Mouse (Mus musculus): ENCODE results near the gene Chst11. TPM values are rescaled to one million over a fixed set of nuclear protein-coding genes. Genes with fewer than 3 reads are reported as not detected.
A peak's percentile ranks its signal among the peaks of the same experiment; 100 is the strongest.

Chst11 gene
- polyA plus RNA-seq, 1 experiment from 2014 or later = 2.0 TPM

DNA sequence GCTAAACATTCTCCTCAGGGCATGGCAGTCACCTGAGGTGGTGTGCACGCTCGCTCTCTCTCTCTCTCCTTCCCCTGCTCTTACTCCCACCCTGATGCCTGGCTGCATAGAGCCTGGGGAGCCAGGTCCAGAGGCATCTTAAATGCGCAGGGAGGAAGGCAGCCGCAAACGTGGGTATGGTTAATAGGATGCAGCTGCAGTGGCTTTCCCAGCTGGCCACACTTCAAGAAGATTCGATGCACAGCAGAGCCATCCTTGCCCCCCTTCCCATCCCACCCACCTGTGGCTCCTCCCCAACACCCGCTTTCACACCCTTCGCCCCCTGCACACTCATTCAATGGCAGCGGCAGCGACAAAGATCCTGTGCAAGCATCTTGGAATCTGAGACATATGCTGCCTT, 95.6 kb downstream of the Chst11 start:
- no peak for ATAC-seq (replicated peaks; ENCODE audit: insufficient number of reproducible peaks, insufficient read depth, low FRiP score, low read depth)
- no peak overlapping the region for H3K9ac ChIP-seq
- peak overlapping the region; percentile 6; the same call in 1 of the 2 replicates for H3K4me2 ChIP-seq
- no peaks in the 10 kb centered on the region for H3K36me3 ChIP-seq
- H3K27me3 ChIP-seq = no peaks in the 10 kb centered on the region
- H3K4me3 ChIP-seq = no peak overlapping the region
- WGBS = 61% methylated on average over 10 of the region's 10 CpGs
- peaks cover 65% of the 10 kb centered on the region for H3K4me1 ChIP-seq (replicated peaks)
- peak overlapping the region; percentile 81 for H3K27ac ChIP-seq
- no peaks in the 10 kb centered on the region for H3K9me3 ChIP-seq (replicated peaks)

DNA sequence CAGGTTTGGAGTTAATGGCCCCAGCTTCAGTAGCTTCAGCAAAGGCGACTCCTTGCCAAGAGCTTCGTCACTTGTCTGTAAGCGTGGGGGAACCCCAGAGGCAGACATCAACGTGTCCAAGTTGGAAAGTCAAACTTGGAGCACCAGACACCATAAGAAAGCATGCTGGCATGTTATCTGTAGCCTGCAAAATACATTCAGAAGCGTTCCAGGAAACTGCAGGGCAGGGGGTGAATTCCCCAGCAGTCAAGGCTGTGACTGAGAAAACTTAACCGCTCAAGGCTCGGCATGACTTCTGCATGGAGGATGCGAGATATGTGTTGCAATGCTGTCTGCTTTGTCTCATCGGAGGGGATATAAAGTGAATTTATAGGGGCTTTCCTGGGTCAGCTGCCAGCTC, 98.6 kb downstream of the Chst11 start:
- Histone ChIP-seq H3K36me3 (no peaks in the 10 kb centered on the region), H3K27ac (peak overlapping the region; percentile 62), H3K9ac (no peak overlapping the region), H3K9me3 (replicated peaks) (no peaks in the 10 kb centered on the region), H3K27me3 (no peaks in the 10 kb centered on the region), H3K4me1 (replicated peaks) (peaks cover 67% of the 10 kb centered on the region), H3K4me3 (no peak overlapping the region), H3K4me2 (peak overlapping the region; percentile 33)
- peak; percentile 28 for ATAC-seq (replicated peaks; ENCODE audit: insufficient number of reproducible peaks, insufficient read depth, low FRiP score, low read depth)
- 20% methylated on average over 9 of the region's 9 CpGs for WGBS

GRCm38 (mm10) chr10:83088318-83088717, 103.0 kb downstream of the Chst11 start:
- Histone ChIP-seq H3K27ac (peak overlapping the region; percentile 7; the same call in 1 of the 2 replicates), H3K36me3 (no peaks in the 10 kb centered on the region), H3K4me1 (replicated peaks) (peaks cover 33% of the 10 kb centered on the region), H3K9ac (no peak overlapping the region), H3K9me3 (replicated peaks) (no peaks in the 10 kb centered on the region), H3K4me3 (no peak overlapping the region), H3K4me2 (no peak overlapping the region), H3K27me3 (no peaks in the 10 kb centered on the region)
- ATAC-seq (replicated peaks; ENCODE audit: insufficient number of reproducible peaks, insufficient read depth, low FRiP score, low read depth) = no peak
- WGBS = 75% methylated on average over 7 of the region's 7 CpGs

DNA sequence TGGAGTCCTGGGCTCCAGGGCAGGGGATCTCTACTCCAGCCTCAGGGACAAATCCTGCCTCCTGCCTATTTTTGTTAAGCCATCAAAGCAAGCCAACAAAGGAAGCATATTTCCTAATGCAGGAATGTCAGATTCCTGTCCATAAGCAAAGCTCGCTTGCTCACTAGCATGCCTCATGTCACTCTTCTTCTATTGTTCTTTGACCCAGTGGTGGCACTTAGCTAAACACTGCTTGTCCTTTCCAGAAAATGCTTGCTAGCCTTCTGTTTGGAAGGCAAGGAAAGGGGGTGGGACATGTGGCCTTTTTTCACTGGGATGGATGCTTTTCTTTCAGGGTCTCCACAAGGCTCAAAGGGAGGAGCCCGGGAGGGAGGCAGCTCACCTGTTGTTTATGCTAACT, 103.5 kb downstream of the Chst11 start:
- Histone ChIP-seq H3K27me3 (no peaks in the 10 kb centered on the region), H3K9ac (no peak overlapping the region), H3K36me3 (no peaks in the 10 kb centered on the region), H3K4me1 (replicated peaks) (peaks cover 29% of the 10 kb centered on the region), H3K9me3 (replicated peaks) (no peaks in the 10 kb centered on the region), H3K4me3 (no peak overlapping the region), H3K27ac (0 out of 2 replicates have a peak overlapping the region, but pooled peaks have one; percentile 7), H3K4me2 (no peak overlapping the region)
- 73% methylated on average over 2 of the region's 2 CpGs for WGBS
- no peak for ATAC-seq (replicated peaks; ENCODE audit: insufficient number of reproducible peaks, insufficient read depth, low FRiP score, low read depth)

DNA sequence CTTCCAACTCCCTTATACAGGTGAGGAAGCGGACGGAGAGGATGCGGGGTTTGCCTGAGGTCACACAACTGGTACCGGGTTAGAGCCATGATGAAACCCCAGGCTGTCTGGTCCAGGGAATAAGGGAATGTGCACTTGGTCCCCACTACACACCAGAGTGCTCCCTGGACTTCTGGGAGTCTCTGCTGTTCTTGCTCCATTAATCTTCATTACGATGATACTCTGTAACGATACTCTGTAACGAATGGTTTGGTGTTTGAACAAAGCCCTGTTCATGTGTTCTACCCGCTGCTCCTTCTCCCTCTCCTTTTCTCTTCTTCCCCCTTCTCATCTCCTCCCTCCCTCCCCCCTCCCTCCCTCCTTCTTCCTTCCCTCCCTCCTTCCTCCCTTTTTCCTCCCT, 104.9 kb downstream of the Chst11 start:
- Histone ChIP-seq H3K27me3 (no peaks in the 10 kb centered on the region), H3K27ac (no peak overlapping the region)
- ATAC-seq (replicated peaks; ENCODE audit: insufficient number of reproducible peaks, insufficient read depth, low FRiP score, low read depth) = no peak

DNA sequence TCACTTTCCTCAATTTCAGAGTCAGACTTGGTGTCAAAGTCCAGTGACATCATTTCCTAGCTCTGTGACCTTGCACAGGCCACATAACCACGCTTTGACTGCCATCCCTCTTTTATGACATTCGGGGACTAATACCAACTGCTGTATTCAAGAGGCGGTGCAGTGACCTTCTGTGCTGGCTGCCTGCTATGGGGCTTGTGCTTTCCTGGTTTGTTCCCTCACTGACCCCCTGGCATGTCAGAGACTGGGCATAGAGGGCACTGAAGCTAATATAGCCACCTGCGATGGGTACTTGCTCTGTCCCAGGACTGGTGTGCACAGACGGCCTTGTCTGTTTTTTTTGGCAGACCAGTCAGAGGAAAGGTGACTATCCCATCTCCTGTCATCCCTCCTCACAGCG, 108.4 kb downstream of the Chst11 start:
- Histone ChIP-seq H3K9me3 (replicated peaks) (no peaks in the 10 kb centered on the region), H3K27me3 (no peaks in the 10 kb centered on the region), H3K36me3 (no peaks in the 10 kb centered on the region), H3K4me3 (no peak overlapping the region), H3K9ac (no peak overlapping the region), H3K4me1 (replicated peaks) (peaks cover 31% of the 10 kb centered on the region), H3K4me2 (no peak overlapping the region), H3K27ac (no peak overlapping the region)
- ATAC-seq (replicated peaks; ENCODE audit: insufficient number of reproducible peaks, insufficient read depth, low FRiP score, low read depth) = no peak
- 76% methylated on average over 6 of the region's 6 CpGs for WGBS

More for the DNA sequence above, 104.9 kb downstream of the Chst11 start:
- Histone ChIP-seq H3K36me3 (no peaks in the 10 kb centered on the region), H3K4me1 (replicated peaks) (peaks cover 28% of the 10 kb centered on the region), H3K4me2 (no peak overlapping the region), H3K4me3 (no peak overlapping the region), H3K9ac (no peak overlapping the region), H3K9me3 (replicated peaks) (no peaks in the 10 kb centered on the region)
- WGBS = 87% methylated on average over 8 of the region's 8 CpGs

DNA sequence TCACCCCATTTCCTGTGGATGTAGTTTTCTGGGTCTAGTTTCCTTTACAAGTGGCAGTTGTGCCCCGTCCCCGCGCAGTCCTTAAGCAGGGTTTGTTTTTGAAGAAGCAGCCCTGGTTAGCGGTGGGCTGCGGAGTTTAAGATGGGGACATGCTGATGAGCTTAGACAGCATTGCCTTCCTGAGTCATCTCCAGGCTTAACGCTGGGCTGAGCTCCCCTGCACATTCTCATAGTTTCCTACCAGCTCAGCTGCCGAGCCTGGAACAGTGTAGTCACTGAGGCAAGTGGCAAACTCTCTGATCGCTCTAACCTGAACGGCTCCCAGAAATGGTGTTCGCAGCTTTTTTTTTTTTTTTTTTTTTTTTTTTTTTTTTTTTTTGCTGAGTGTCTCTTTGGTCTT, 109.0 kb downstream of the Chst11 start:
- H3K27me3 ChIP-seq = no peaks in the 10 kb centered on the region
- H3K4me1 ChIP-seq (replicated peaks) = peaks cover 28% of the 10 kb centered on the region
- no peaks in the 10 kb centered on the region for H3K9me3 ChIP-seq (replicated peaks)
- no peak overlapping the region for H3K4me3 ChIP-seq
- 67% methylated on average over 10 of the region's 10 CpGs for WGBS
- no peak overlapping the region for H3K27ac ChIP-seq
- no peak overlapping the region for H3K9ac ChIP-seq
- H3K4me2 ChIP-seq = no peak overlapping the region
- no peaks in the 10 kb centered on the region for H3K36me3 ChIP-seq
- ATAC-seq (replicated peaks; ENCODE audit: insufficient number of reproducible peaks, insufficient read depth, low FRiP score, low read depth) = no peak

- no peak overlapping the region for H3K27ac ChIP-seq
- no peaks in the 10 kb centered on the region for H3K36me3 ChIP-seq
- ATAC-seq (replicated peaks; ENCODE audit: insufficient number of reproducible peaks, insufficient read depth, low FRiP score, low read depth) = no peak; the same call in 1 of the 2 replicates
- H3K9me3 ChIP-seq (replicated peaks) = no peaks in the 10 kb centered on the region
- no peak overlapping the region for H3K9ac ChIP-seq
- WGBS = 76% methylated on average over 16 of the region's 16 CpGs
- no peak overlapping the region for H3K4me2 ChIP-seq
- peaks cover 28% of the 10 kb centered on the region for H3K4me1 ChIP-seq (replicated peaks)
- no peak overlapping the region for H3K4me3 ChIP-seq
- no peaks in the 10 kb centered on the region for H3K27me3 ChIP-seq
Observed at GRCm38 (mm10) chr10:83094821-83095725, 109.8 kb downstream of the Chst11 start.

DNA sequence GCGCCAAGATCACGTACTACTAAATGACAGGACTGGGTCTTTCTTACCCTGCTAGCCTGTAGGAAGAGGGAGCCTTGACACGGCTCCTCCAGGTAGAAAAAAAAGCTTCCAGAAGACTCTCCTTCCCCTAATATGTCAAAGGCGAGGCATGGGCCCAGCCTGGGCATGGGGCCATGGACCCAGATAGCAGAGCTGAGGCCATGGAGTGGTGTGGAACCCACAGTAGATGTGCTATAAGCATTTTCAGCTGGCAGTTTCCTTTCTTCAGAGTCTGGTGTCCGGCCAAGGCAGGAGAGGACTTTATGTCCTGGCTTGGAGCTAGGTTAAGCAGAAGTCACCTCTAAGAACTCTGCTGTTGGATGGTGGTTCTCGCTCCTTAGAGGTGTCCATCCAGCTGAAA, 111.0 kb downstream of the Chst11 start:
- ATAC-seq (replicated peaks; ENCODE audit: insufficient number of reproducible peaks, insufficient read depth, low FRiP score, low read depth) = no peak
- no peak overlapping the region for H3K4me3 ChIP-seq
- 0 out of 2 replicates have a peak overlapping the region, but pooled peaks have one; percentile 5 for H3K27ac ChIP-seq
- no peaks in the 10 kb centered on the region for H3K27me3 ChIP-seq
- H3K9ac ChIP-seq = no peak overlapping the region
- no peaks in the 10 kb centered on the region for H3K9me3 ChIP-seq (replicated peaks)
- H3K36me3 ChIP-seq = no peaks in the 10 kb centered on the region
- H3K4me1 ChIP-seq (replicated peaks) = peaks cover 34% of the 10 kb centered on the region
- WGBS = 83% methylated on average over 6 of the region's 6 CpGs
- H3K4me2 ChIP-seq = no peak overlapping the region

DNA sequence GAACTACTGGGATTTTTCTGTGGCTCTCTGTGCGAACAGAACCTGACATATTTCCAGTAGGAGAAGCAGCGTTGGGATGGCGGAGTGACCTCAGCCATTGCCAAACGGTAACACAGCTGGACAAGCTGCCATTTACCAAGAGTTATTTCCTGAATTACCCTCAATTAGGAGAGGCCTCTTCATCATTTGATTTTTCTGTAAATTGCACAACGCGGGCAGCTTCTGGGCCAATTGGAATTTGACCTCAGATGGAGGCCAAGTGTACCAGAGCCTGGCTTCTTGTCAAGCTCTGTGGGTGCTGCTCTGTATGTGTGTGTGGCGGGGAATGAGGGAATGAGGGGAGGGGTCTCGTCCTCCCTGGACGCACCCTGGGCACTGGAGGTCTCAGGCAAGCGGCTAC, 113.6 kb downstream of the Chst11 start:
- no peaks in the 10 kb centered on the region for H3K9me3 ChIP-seq (replicated peaks)
- H3K9ac ChIP-seq = no peak overlapping the region
- 81% methylated on average over 10 of the region's 10 CpGs for WGBS
- ATAC-seq (replicated peaks; ENCODE audit: insufficient number of reproducible peaks, insufficient read depth, low FRiP score, low read depth) = no peak
- H3K4me3 ChIP-seq = no peak overlapping the region
- H3K36me3 ChIP-seq = no peaks in the 10 kb centered on the region
- H3K27ac ChIP-seq = no peak overlapping the region
- H3K4me1 ChIP-seq (replicated peaks) = peaks cover 44% of the 10 kb centered on the region
- no peaks in the 10 kb centered on the region for H3K27me3 ChIP-seq
- no peak overlapping the region for H3K4me2 ChIP-seq

DNA sequence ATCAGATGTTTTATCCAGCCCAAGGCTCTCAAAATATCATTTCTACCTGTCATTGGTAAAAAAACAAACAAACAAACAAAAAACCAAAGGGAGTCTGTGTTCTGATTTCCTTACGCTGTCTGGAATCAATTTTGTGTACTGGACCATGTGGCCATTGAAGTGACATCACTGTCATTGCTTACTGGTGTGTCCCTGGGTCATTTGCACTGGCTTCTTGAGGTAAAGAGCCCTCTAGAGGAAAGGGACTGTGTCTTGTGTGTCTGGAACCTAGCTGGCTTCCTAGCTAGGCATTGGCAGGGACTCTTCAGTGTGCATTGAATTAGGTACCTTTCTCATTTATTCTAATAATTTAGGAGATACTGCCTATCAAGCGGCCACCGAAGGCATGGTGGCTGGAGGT, 114.4 kb downstream of the Chst11 start:
- 88% methylated on average over 3 of the region's 3 CpGs for WGBS

DNA sequence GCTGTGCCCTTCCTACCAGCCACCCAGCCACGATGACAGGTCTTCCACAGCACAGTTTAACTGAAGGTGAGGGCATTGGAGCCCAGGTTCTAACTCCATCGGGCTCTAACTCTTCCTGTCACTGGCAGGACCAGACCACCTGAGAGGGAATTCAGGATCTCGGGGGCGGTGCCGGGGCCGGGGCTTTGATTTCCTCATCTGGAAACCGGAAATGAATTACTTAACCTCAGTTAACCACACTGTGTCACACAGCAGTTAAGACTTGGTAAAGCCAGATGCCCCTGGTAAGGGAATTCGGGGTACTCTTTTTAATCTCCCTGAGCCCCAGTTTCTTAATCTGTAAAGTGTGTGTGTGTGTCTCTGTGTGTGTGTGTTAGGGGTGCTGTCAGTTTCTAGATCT, 115.6 kb downstream of the Chst11 start:
- Histone ChIP-seq H3K9ac (no peak overlapping the region), H3K9me3 (replicated peaks) (no peaks in the 10 kb centered on the region), H3K4me1 (replicated peaks) (peaks cover 34% of the 10 kb centered on the region), H3K27ac (no peak overlapping the region), H3K4me3 (no peak overlapping the region), H3K36me3 (no peaks in the 10 kb centered on the region), H3K4me2 (no peak overlapping the region), H3K27me3 (no peaks in the 10 kb centered on the region)
- WGBS = 55% methylated on average over 8 of the region's 8 CpGs
- no peak for ATAC-seq (replicated peaks; ENCODE audit: insufficient number of reproducible peaks, insufficient read depth, low FRiP score, low read depth)

More for the DNA sequence above, 114.4 kb downstream of the Chst11 start:
- no peak for ATAC-seq (replicated peaks; ENCODE audit: insufficient number of reproducible peaks, insufficient read depth, low FRiP score, low read depth)
- no peaks in the 10 kb centered on the region for H3K9me3 ChIP-seq (replicated peaks)
- H3K4me1 ChIP-seq (replicated peaks) = peaks cover 41% of the 10 kb centered on the region
- H3K36me3 ChIP-seq = no peaks in the 10 kb centered on the region
- no peak overlapping the region for H3K4me2 ChIP-seq
- H3K27ac ChIP-seq = no peak overlapping the region
- no peak overlapping the region for H3K4me3 ChIP-seq
- H3K27me3 ChIP-seq = no peaks in the 10 kb centered on the region
- H3K9ac ChIP-seq = no peak overlapping the region
